Mouse (Mus musculus): Measurements from ENCODE around the gene Copz1.

Gene Copz1

GRCm38 (mm10) chr15:103342415-103342814, 69.9 kb downstream of the Copz1 start:
- peak; percentile 84 for DNase-seq

- no peak for DNase-seq
These were observed 70.5 kb downstream of the Copz1 start for GRCm38 (mm10) chr15:103343008-103343407.

- DNase-seq = no peak
These were observed 71.0 kb downstream of the Copz1 start for GRCm38 (mm10) chr15:103343556-103343955.

GRCm38 (mm10) chr15:103345789-103346188, 73.3 kb downstream of the Copz1 start:
- no peak for DNase-seq

GRCm38 (mm10) chr15:103347275-103347684, 74.8 kb downstream of the Copz1 start:
- peak; percentile 83 for DNase-seq
